Mouse (Mus musculus): ENCODE data around the gene Thrap3. TPM values are rescaled to one million over a fixed set of nuclear protein-coding genes. Genes with fewer than 3 reads are reported as not detected.
A peak's percentile ranks its signal among the peaks of the same experiment; 100 is the strongest.

The Thrap3 gene
- total and polyA plus RNA-seq, 3 experiments, result 37.9 to 118 (median 100) TPM

DNA sequence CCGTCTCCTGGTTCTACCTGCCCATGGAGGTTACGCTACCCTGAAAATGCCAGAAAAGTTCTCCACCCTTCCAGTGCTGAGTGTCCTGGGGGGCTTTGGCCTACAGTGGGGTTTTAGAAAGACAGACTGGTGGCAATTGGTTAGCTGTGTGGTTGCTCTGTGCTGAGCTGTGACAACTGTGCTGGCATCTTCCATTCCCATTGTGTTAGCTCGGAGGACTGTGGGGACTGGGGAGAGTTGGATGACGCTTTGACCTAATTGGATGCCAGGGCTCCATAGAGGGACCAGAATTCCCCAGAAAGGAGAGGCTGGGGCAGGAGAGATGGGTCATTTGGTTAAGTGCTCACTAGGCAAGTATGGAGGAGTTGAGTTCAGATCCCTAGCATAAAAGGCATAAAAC is 68.3 kb downstream of the Thrap3 start:
- H3K27ac ChIP-seq, result no peak overlapping the region
- intact Hi-C loops (cut with DNase I), result no loop called here

DNA sequence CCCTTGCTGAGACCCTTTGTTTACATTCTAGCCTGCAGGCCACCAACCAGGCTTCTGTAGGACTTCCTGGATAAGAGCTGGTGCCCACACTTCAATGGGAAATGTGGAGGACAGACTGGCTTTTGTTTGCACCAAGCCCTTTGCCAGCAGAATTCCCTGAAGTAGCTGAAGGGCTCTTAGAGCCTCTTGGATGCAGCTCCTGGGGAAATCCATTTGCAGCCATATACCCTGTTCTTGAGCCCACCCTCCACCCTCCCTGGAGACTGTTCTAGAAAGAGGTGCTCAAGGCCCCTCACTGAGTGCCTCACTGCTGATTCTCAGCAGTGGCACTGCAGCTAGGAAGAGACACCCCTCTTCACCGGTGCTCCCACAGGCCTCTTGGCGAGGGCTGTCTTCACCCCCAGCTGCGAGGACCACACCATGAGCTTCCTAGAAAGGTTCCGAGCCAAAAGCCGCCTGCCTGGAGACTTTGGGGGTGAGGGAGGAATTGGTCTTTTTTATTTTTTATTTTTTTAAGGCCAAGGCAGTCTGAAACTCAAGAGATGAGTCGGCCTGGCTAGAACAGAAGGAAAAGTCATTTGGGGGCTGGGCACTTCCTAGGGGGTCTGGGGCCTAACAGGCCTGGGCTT is 69.8 kb downstream of the Thrap3 start:
- peak overlapping the region; percentile 51 for H3K27ac ChIP-seq
- H3K36me3 ChIP-seq (ENCODE audit: control insufficient read depth, insufficient read depth, low read length), result no peaks in the 10 kb centered on the region
- TF ChIP-seq POLR2A (IDR thresholded peaks at IDR 0.05; ENCODE audit: insufficient read depth, low read depth, low read length), result no peak
- TF ChIP-seq CTCF (IDR thresholded peaks at IDR 0.05), result no peak
- no peak for TF ChIP-seq EP300 (IDR thresholded peaks at IDR 0.05; ENCODE audit: insufficient read depth, low read depth, low read length)
- H3K9ac ChIP-seq (ENCODE audit: low read depth, low read length), result no peak overlapping the region
- intact Hi-C loops (cut with DNase I), result no loop called here
- no peaks in the 10 kb centered on the region for H3K27me3 ChIP-seq (ENCODE audit: control insufficient read depth, insufficient read depth, low read length)
- H3K4me3 ChIP-seq, result no peak overlapping the region
- DNase-seq, result no peak
- no peaks in the 10 kb centered on the region for H3K79me2 ChIP-seq (replicated peaks; ENCODE audit: control insufficient read depth, insufficient read depth, low read length)
- peaks cover 6% of the 10 kb centered on the region for H3K4me1 ChIP-seq (ENCODE audit: control insufficient read depth, insufficient read depth, low read length)
- WGBS, result 65% methylated on average over 6 of the region's 6 CpGs

More for the DNA sequence above, 68.3 kb downstream of the Thrap3 start:
- DNase-seq, result no peak
- H3K9ac ChIP-seq (ENCODE audit: low read depth, low read length), result no peak overlapping the region
- 79% methylated on average over 4 of the region's 4 CpGs for WGBS
- no peaks in the 10 kb centered on the region for H3K27me3 ChIP-seq (ENCODE audit: control insufficient read depth, insufficient read depth, low read length)
- no peak overlapping the region for H3K4me3 ChIP-seq
- TF ChIP-seq POLR2A (IDR thresholded peaks at IDR 0.05; ENCODE audit: insufficient read depth, low read depth, low read length) (no peak), EP300 (IDR thresholded peaks at IDR 0.05; ENCODE audit: insufficient read depth, low read depth, low read length) (no peak), CTCF (IDR thresholded peaks at IDR 0.05) (no peak)
- no peaks in the 10 kb centered on the region for H3K79me2 ChIP-seq (replicated peaks; ENCODE audit: control insufficient read depth, insufficient read depth, low read length)
- H3K36me3 ChIP-seq (ENCODE audit: control insufficient read depth, insufficient read depth, low read length), result no peaks in the 10 kb centered on the region
- H3K4me1 ChIP-seq (ENCODE audit: control insufficient read depth, insufficient read depth, low read length), result peaks cover 6% of the 10 kb centered on the region

DNA sequence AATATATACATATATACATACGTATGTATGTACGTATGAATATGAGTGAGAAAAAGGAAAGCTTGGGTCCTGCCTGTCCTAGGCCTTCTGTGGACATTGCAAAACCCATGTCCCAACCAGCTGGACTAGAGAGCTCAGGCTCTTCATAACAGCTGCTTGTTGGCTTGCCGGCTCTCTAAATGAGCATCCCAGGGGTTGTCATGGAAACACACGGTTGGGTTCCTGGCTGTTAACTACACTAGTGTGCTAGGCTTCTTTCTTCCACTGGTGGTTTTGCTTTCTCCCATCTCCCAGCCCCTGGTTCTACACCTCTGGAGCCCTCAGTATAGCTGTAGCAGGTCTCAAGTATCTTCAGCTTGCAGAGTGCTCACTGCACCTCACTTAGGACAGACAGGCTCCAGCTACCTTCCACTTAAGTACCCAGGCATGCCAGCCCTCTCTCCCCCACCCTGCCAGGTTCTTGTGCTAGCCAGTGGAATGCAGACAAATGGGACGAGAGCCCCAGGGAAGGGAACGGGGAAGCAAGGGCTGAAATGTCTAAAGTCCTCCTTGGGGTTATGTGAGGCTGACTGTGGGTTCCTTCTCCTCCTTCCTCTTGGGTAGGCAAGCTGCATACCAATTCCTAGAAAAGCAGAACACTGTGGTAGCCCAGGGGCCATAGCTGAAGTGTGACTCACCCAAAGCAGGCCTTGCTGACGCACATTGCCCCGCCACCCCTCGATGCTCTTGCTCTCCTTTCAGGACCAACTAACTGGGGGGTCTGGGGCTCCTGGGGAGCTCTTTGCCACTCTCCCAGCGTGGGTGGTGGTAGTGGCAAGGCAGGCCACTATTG is 71.1 kb downstream of the Thrap3 start:
- Histone ChIP-seq H3K27me3 (ENCODE audit: control insufficient read depth, insufficient read depth, low read length) (no peaks in the 10 kb centered on the region), H3K9ac (ENCODE audit: low read depth, low read length) (no peak overlapping the region), H3K36me3 (ENCODE audit: control insufficient read depth, insufficient read depth, low read length) (no peaks in the 10 kb centered on the region), H3K79me2 (replicated peaks; ENCODE audit: control insufficient read depth, insufficient read depth, low read length) (no peaks in the 10 kb centered on the region), H3K27ac (peak overlapping the region; percentile 51), H3K4me3 (no peak overlapping the region), H3K4me1 (ENCODE audit: control insufficient read depth, insufficient read depth, low read length) (peaks cover 6% of the 10 kb centered on the region)
- WGBS, result 56% methylated on average over 10 of the region's 10 CpGs
- TF ChIP-seq CTCF (IDR thresholded peaks at IDR 0.05), result no peak
- TF ChIP-seq EP300 (IDR thresholded peaks at IDR 0.05; ENCODE audit: insufficient read depth, low read depth, low read length), result no peak
- no peak for TF ChIP-seq POLR2A (IDR thresholded peaks at IDR 0.05; ENCODE audit: insufficient read depth, low read depth, low read length)
- intact Hi-C loops (cut with DNase I), result no loop called here
- DNase-seq, result peak in 1 of 2 experiments; percentile 58

DNA sequence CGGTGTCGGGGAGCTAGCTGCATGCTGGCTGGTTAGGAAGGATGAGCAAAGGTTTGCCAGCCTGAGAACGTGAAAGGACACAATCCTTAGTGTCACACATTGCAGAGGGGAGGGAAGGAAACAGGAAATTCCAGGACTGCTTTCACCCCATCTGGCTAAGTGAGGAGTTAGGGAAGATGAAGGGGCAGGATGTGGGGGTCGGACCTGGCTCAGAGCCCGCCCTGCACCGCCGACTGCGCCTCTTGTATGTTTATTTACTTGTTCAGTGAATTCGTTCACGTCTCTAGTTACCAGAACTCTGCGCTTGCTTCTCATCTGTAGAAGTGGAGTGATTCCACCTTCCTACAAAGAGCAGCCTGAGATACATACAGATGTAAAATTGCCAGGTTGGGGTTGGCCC is 72.1 kb downstream of the Thrap3 start:
- Histone ChIP-seq H3K4me3 (no peak overlapping the region), H3K27me3 (ENCODE audit: control insufficient read depth, insufficient read depth, low read length) (no peaks in the 10 kb centered on the region), H3K36me3 (ENCODE audit: control insufficient read depth, insufficient read depth, low read length) (no peaks in the 10 kb centered on the region), H3K9ac (ENCODE audit: low read depth, low read length) (no peak overlapping the region), H3K4me1 (ENCODE audit: control insufficient read depth, insufficient read depth, low read length) (peaks cover 6% of the 10 kb centered on the region), H3K79me2 (replicated peaks; ENCODE audit: control insufficient read depth, insufficient read depth, low read length) (no peaks in the 10 kb centered on the region), H3K27ac (peak overlapping the region; percentile 51; the same call in 1 of the 2 replicates)
- no peak for TF ChIP-seq POLR2A (IDR thresholded peaks at IDR 0.05; ENCODE audit: insufficient read depth, low read depth, low read length)
- no peak for TF ChIP-seq EP300 (IDR thresholded peaks at IDR 0.05; ENCODE audit: insufficient read depth, low read depth, low read length)
- no peak for TF ChIP-seq CTCF (IDR thresholded peaks at IDR 0.05)
- WGBS, result 37% methylated on average over 11 of the region's 11 CpGs
- intact Hi-C loops (cut with DNase I), result no loop called here
- no peak for DNase-seq

DNA sequence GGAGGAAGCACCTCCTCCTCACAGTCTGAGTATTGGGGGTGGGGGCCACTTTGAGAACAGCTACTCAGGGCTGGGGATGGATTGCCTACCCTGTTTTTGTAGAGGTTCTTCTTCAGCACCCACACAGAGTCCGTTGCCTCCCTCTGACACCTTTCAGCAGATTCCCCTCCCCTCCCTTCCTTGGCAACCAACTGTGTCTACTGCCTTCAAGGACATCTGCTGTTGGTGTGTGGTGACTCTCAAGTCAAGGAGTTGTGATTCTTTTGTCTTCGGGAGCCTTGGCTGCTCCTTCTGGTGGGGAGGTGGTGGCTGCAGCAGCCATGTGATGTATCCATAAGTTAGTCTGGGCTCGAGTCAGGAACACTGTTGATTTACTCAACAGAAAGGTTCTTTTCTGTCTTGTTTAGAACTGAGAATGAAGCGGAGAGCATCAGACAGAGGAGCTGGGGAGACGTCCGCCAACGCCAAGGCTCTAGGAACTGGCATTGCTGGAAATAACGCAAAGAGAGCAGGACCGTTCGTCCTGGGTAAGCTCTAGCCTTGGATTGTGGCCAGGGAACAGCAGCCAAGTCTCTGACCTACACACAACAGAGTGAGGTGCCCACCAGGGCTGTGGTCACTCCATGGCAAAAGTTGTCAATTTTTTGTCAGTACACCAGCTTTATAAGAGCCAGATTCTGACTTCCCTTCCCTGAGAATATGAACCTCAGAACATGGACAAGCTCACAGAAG is 79.1 kb downstream of the Thrap3 start:
- H3K79me2 ChIP-seq (replicated peaks; ENCODE audit: control insufficient read depth, insufficient read depth, low read length), result peaks cover 6% of the 10 kb centered on the region; the same call in 1 of the 2 replicates
- H3K27me3 ChIP-seq (ENCODE audit: control insufficient read depth, insufficient read depth, low read length), result no peaks in the 10 kb centered on the region
- DNase-seq, result no peak
- peaks cover 5% of the 10 kb centered on the region; the same call in 1 of the 2 replicates for H3K4me1 ChIP-seq (ENCODE audit: control insufficient read depth, insufficient read depth, low read length)
- no peak overlapping the region for H3K9ac ChIP-seq (ENCODE audit: low read depth, low read length)
- no peak overlapping the region for H3K27ac ChIP-seq
- intact Hi-C loops (cut with DNase I), result no loop called here
- TF ChIP-seq EP300 (IDR thresholded peaks at IDR 0.05; ENCODE audit: insufficient read depth, low read depth, low read length) (no peak), POLR2A (IDR thresholded peaks at IDR 0.05; ENCODE audit: insufficient read depth, low read depth, low read length) (no peak), CTCF (IDR thresholded peaks at IDR 0.05) (no peak)
- 62% methylated on average over 10 of the region's 10 CpGs for WGBS
- H3K36me3 ChIP-seq (ENCODE audit: control insufficient read depth, insufficient read depth, low read length), result peaks cover 2% of the 10 kb centered on the region; the same call in 1 of the 2 replicates
- H3K4me3 ChIP-seq, result no peak overlapping the region
